Mouse (Mus musculus) myocyte (in vitro differentiated cells): ENCODE data around the gene Tead3.

ENCODE experiments used
- MYOG ChIP-seq, 3 experiments: IDR thresholded peaks; one replicate each; pipeline ENCODE4 v1.6.1; 2011; ENCODE audit warnings: control low read depth in 2 of 3, low read depth in 2 of 3, mild to moderate bottlenecking in 2 of 3; ENCODE audit not compliant: insufficient read length in 2 of 3, control insufficient read depth in 1 of 3, insufficient read depth in 1 of 3
- POLR2A ChIP-seq: IDR thresholded peaks from one replicate; pipeline ENCODE4 v1.6.1; 2011; ENCODE audit warnings: low read depth, mild to moderate bottlenecking, control low read depth, moderate library complexity; ENCODE audit not compliant: insufficient read length
- USF1 ChIP-seq: IDR thresholded peaks from one replicate; pipeline ENCODE4 v1.6.1; 2011; ENCODE audit warnings: low read depth, mild to moderate bottlenecking, control low read depth, moderate library complexity

GRCm38 (mm10) chr17:28349901-28350465 is 634 bp downstream of the Tead3 start:
- TF ChIP-seq POLR2A (peak; percentile 44), MYOG (IDR thresholded peaks at IDR 0.05; ENCODE audit: control insufficient read depth in 1 of 3, insufficient read depth in 1 of 3, insufficient read length in 2 of 3, low read depth in 2 of 3) (no peak), USF1 (no peak)
